Mouse (Mus musculus) forebrain, embryonic 10.5 days (tissue): ENCODE data around the gene Zfp68. TPM values are rescaled to one million over a fixed set of nuclear protein-coding genes. Genes with fewer than 3 reads are reported as not detected.

ENCODE experiments used
- DNase-seq: peaks from one replicate; pipeline ENCODE4 v3.0.0-alpha.2; 2017; ENCODE audit warnings: low spot score; ENCODE audit errors: extremely low spot score
- H3K27ac ChIP-seq: fragments of 300-500 bp; sonication (generic); 2 replicates; pipeline ENCODE4 v1.5.1; 2016; ENCODE audit warnings: mild to moderate bottlenecking
- H3K27me3 ChIP-seq: fragments of 300-500 bp; sonication (generic); 2 replicates; pipeline ENCODE4 v1.6.1; 2016; ENCODE audit warnings: mild to moderate bottlenecking; ENCODE audit not compliant: poor library complexity, severe bottlenecking
- H3K36me3 ChIP-seq: fragments of 300-500 bp; sonication (generic); replicated peaks from 2 replicates; pipeline ENCODE4 v1.6.1; 2016; ENCODE audit warnings: mild to moderate bottlenecking, moderate library complexity
- H3K4me1 ChIP-seq: fragments of 300-500 bp; sonication (generic); 2 replicates; pipeline ENCODE4 v1.6.1; 2016
- H3K4me3 ChIP-seq: fragments of 300-500 bp; sonication (generic); 2 replicates; pipeline ENCODE4 v1.5.1; 2016; ENCODE audit warnings: mild to moderate bottlenecking, moderate library complexity
- H3K9me3 ChIP-seq: fragments of 300-500 bp; sonication (generic); 2 replicates; pipeline ENCODE4 v1.6.1; 2016; ENCODE audit warnings: mild to moderate bottlenecking, moderate library complexity
- WGBS: fragments of 180-500 bp; shearing (Covaris S2); methylation state at CpG from one replicate; pipeline ENCODE4 v1.1.7; 2016; 5-methylcytosine and 5-hydroxymethylcytosine counted together
- polyA plus RNA-seq: library from polyadenylated mRNA; unstranded; fragments of >200 nt; fragmentation: Nextera tagmentation; extraction: Ambion mirVana; gene quantifications from 2 replicates; pipeline ENCODE4 v1.2.1, GENCODE M21; 2016

Gene Zfp68
- polyA plus RNA-seq = 50.0 and 50.6 TPM in 2 replicates

GRCm38 (mm10) chr5:138619211-138620128 is at the start of gene Zfp68:
TSS of gene Zfp68 (minus strand) at chr5:138619761.
- Histone ChIP-seq H3K4me1 (peaks cover 17% of the 10 kb centered on the region), H3K36me3 (peaks cover 40% of the 10 kb centered on the region), H3K4me3 (peak within 1 kb of the TSS; percentile 93), H3K27me3 (no peaks in the 10 kb centered on the region), H3K27ac (peak within 1 kb of the TSS; percentile 97), H3K9me3 (peaks cover 36% of the 10 kb centered on the region)
- WGBS = under 1% methylated on average over 43 of the region's 43 CpGs
- peak; percentile 97 for DNase-seq

GRCm38 (mm10) chr5:138658922-138659321 is 39.4 kb upstream of the Zfp68 start:
- no peaks in the 10 kb centered on the region for H3K27me3 ChIP-seq
- DNase-seq = peak; percentile 61
- 22% methylated on average over 5 of the region's 5 CpGs for WGBS
- no peak overlapping the region for H3K4me3 ChIP-seq
- H3K27ac ChIP-seq = no peak overlapping the region
- no peaks in the 10 kb centered on the region for H3K36me3 ChIP-seq
- no peaks in the 10 kb centered on the region for H3K4me1 ChIP-seq
- H3K9me3 ChIP-seq = no peaks in the 10 kb centered on the region

GRCm38 (mm10) chr5:138657854-138658253 is 38.3 kb upstream of the Zfp68 start:
- 31% methylated on average over 6 of the region's 6 CpGs for WGBS
- no peaks in the 10 kb centered on the region for H3K36me3 ChIP-seq
- no peak overlapping the region for H3K27ac ChIP-seq
- no peaks in the 10 kb centered on the region for H3K4me1 ChIP-seq
- H3K9me3 ChIP-seq = no peaks in the 10 kb centered on the region
- no peaks in the 10 kb centered on the region for H3K27me3 ChIP-seq
- H3K4me3 ChIP-seq = no peak overlapping the region
- peak; percentile 24 for DNase-seq

GRCm38 (mm10) chr5:138657407-138657806 is 37.8 kb upstream of the Zfp68 start:
- no peak for DNase-seq
- Histone ChIP-seq H3K36me3 (no peaks in the 10 kb centered on the region), H3K9me3 (no peaks in the 10 kb centered on the region), H3K27me3 (no peaks in the 10 kb centered on the region), H3K4me1 (no peaks in the 10 kb centered on the region), H3K4me3 (no peak overlapping the region), H3K27ac (no peak overlapping the region)
- WGBS = 90% methylated on average over 3 of the region's 3 CpGs

GRCm38 (mm10) chr5:138656477-138657156 is 37.1 kb upstream of the Zfp68 start:
- peak; percentile 28 for DNase-seq
- peaks cover 5% of the 10 kb centered on the region for H3K36me3 ChIP-seq
- 17% methylated on average over 2 of the region's 2 CpGs for WGBS
- no peak overlapping the region for H3K27ac ChIP-seq
- no peak overlapping the region for H3K4me3 ChIP-seq
- H3K27me3 ChIP-seq = no peaks in the 10 kb centered on the region
- H3K9me3 ChIP-seq = no peaks in the 10 kb centered on the region
- H3K4me1 ChIP-seq = no peaks in the 10 kb centered on the region

- 73% methylated on average over 1 of the region's 1 CpGs for WGBS
- DNase-seq = no peak
- H3K9me3 ChIP-seq = no peaks in the 10 kb centered on the region
Measured at GRCm38 (mm10) chr5:138652911-138653310, 33.4 kb upstream of the Zfp68 start.

GRCm38 (mm10) chr5:138641761-138642160 is 22.2 kb upstream of the Zfp68 start:
- 91% methylated on average over 3 of the region's 3 CpGs for WGBS
- Histone ChIP-seq H3K27me3 (no peaks in the 10 kb centered on the region), H3K36me3 (peaks cover 74% of the 10 kb centered on the region), H3K27ac (no peak overlapping the region), H3K4me3 (no peak overlapping the region), H3K4me1 (no peaks in the 10 kb centered on the region), H3K9me3 (peaks cover 6% of the 10 kb centered on the region; the same call in 1 of the 2 replicates)
- DNase-seq = no peak

More at GRCm38 (mm10) chr5:138652911-138653310, 33.4 kb upstream of the Zfp68 start:
- Histone ChIP-seq H3K27ac (no peak overlapping the region), H3K4me1 (no peaks in the 10 kb centered on the region), H3K27me3 (no peaks in the 10 kb centered on the region), H3K4me3 (no peak overlapping the region), H3K36me3 (peaks cover 27% of the 10 kb centered on the region)

GRCm38 (mm10) chr5:138641081-138641480 is 21.5 kb upstream of the Zfp68 start:
- DNase-seq = no peak
- Histone ChIP-seq H3K4me1 (no peaks in the 10 kb centered on the region), H3K4me3 (no peak overlapping the region), H3K9me3 (peaks cover 6% of the 10 kb centered on the region; the same call in 1 of the 2 replicates), H3K27ac (no peak overlapping the region), H3K36me3 (peaks cover 72% of the 10 kb centered on the region), H3K27me3 (no peaks in the 10 kb centered on the region)
- 90% methylated on average over 3 of the region's 3 CpGs for WGBS

- no peak for DNase-seq
- Histone ChIP-seq H3K27ac (no peak overlapping the region), H3K27me3 (no peaks in the 10 kb centered on the region), H3K9me3 (peaks cover 6% of the 10 kb centered on the region; the same call in 1 of the 2 replicates), H3K4me1 (no peaks in the 10 kb centered on the region), H3K36me3 (peaks cover 52% of the 10 kb centered on the region), H3K4me3 (no peak overlapping the region)
- 95% methylated on average over 2 of the region's 2 CpGs for WGBS
Measured at GRCm38 (mm10) chr5:138636486-138636885, 16.9 kb upstream of the Zfp68 start.

GRCm38 (mm10) chr5:138623478-138623875 is 3.9 kb upstream of the Zfp68 start:
- no peaks in the 10 kb centered on the region for H3K36me3 ChIP-seq
- H3K27ac ChIP-seq = peak overlapping the region; percentile 91
- WGBS = 19% methylated on average over 3 of the region's 3 CpGs
- H3K4me3 ChIP-seq = peak overlapping the region; percentile 85
- H3K4me1 ChIP-seq = peaks cover 23% of the 10 kb centered on the region
- no peaks in the 10 kb centered on the region for H3K27me3 ChIP-seq
- DNase-seq = no peak
- H3K9me3 ChIP-seq = no peaks in the 10 kb centered on the region

- DNase-seq = peak; percentile 90
- H3K27ac ChIP-seq = peak within 1 kb of the TSS; percentile 91
- peaks cover 6% of the 10 kb centered on the region for H3K36me3 ChIP-seq
- peaks cover 23% of the 10 kb centered on the region for H3K4me1 ChIP-seq
- H3K9me3 ChIP-seq = peaks cover 5% of the 10 kb centered on the region; the same call in 1 of the 2 replicates
- H3K4me3 ChIP-seq = peak within 1 kb of the TSS; percentile 85
- H3K27me3 ChIP-seq = no peaks in the 10 kb centered on the region
- WGBS = under 1% methylated on average over 30 of the region's 30 CpGs
Measured at GRCm38 (mm10) chr5:138622645-138623477, 3.3 kb upstream of the Zfp68 start, which contains the start of gene A430033K04Rik. TSS of gene A430033K04Rik (plus strand) at chr5:138622859.

GRCm38 (mm10) chr5:138620836-138621235 is 1.3 kb upstream of the Zfp68 start:
- no peak for DNase-seq
- H3K36me3 ChIP-seq = peaks cover 26% of the 10 kb centered on the region
- H3K4me1 ChIP-seq = peaks cover 23% of the 10 kb centered on the region
- no peaks in the 10 kb centered on the region for H3K27me3 ChIP-seq
- 90% methylated on average over 5 of the region's 5 CpGs for WGBS
- peaks cover 24% of the 10 kb centered on the region for H3K9me3 ChIP-seq
- H3K27ac ChIP-seq = no peak overlapping the region
- H3K4me3 ChIP-seq = no peak overlapping the region
